Mouse (Mus musculus) adrenal gland, postnatal 4 days (tissue): ENCODE measurements at regions not wholly inside any gene's neighbourhood (a gene's known extent, or its start where the extent isn't known, plus 50 kb on each side); places are given as distances from the start of the nearest gene placed in this dataset.
"Not testable (repeated sequence)": the region's sequence is repeated elsewhere in the genome, so short reads cannot be mapped to it uniquely, and the experiment has no call there.

ENCODE experiments used
- DNase-seq, 2 experiments: peaks; one replicate each; pipeline ENCODE4 v3.0.0; 2021 to 2022; ENCODE audit warnings: low spot score in 2 of 2, mixed read lengths in 2 of 2

GRCm38 (mm10) chr12:21680026-21680425, 262.6 kb upstream of the Ywhaq start:
- not testable (repeated sequence) for DNase-seq

- DNase-seq: not testable (repeated sequence)
Observed at GRCm38 (mm10) chr12:21649381-21649780, 231.9 kb upstream of the Ywhaq start.

GRCm38 (mm10) chr12:21613781-21614180, 196.3 kb upstream of the Ywhaq start:
- DNase-seq: peak in 1 of 2 experiments; percentile 23

- DNase-seq: no peak
Observed at GRCm38 (mm10) chr12:21568415-21569040, 151.1 kb upstream of the Ywhaq start.

GRCm38 (mm10) chr12:21543962-21544361, 126.5 kb upstream of the Ywhaq start:
- not testable (repeated sequence) for DNase-seq

- peak; percentile 35 to 44 for DNase-seq
Observed at GRCm38 (mm10) chr12:21543153-21543894, 125.9 kb upstream of the Ywhaq start.

- DNase-seq: no peak
Observed at GRCm38 (mm10) chr12:21531766-21532165, 114.3 kb upstream of the Ywhaq start.

GRCm38 (mm10) chr12:21529367-21529766, 111.9 kb upstream of the Ywhaq start:
- DNase-seq: not testable (repeated sequence)

- DNase-seq: not testable (repeated sequence)
Observed at GRCm38 (mm10) chr12:21527336-21527735, 109.9 kb upstream of the Ywhaq start.

GRCm38 (mm10) chr12:21526906-21527305, 109.5 kb upstream of the Ywhaq start:
- DNase-seq: not testable (repeated sequence)

GRCm38 (mm10) chr12:21525567-21525966, 108.1 kb upstream of the Ywhaq start:
- not testable (repeated sequence) for DNase-seq

- DNase-seq: no peak
Observed at GRCm38 (mm10) chr12:21522621-21523020, 105.2 kb upstream of the Ywhaq start.

- DNase-seq: no peak
Observed at GRCm38 (mm10) chr12:21519058-21519457, 101.6 kb upstream of the Ywhaq start.

GRCm38 (mm10) chr12:21512736-21513135, 95.3 kb upstream of the Ywhaq start:
- DNase-seq: no peak

- no peak for DNase-seq
Observed at GRCm38 (mm10) chr12:21511043-21511665, 93.7 kb upstream of the Ywhaq start.

- DNase-seq: no peak
Observed at GRCm38 (mm10) chr12:21507080-21507479, 89.6 kb upstream of the Ywhaq start.

- no peak for DNase-seq
Observed at GRCm38 (mm10) chr12:21505731-21506368, 88.4 kb upstream of the Ywhaq start.

GRCm38 (mm10) chr12:21503250-21503649, 85.8 kb upstream of the Ywhaq start:
- DNase-seq: no peak

- DNase-seq: no peak
Observed at GRCm38 (mm10) chr12:21496974-21497373, 79.5 kb upstream of the Ywhaq start.

GRCm38 (mm10) chr12:21495511-21495910, 78.1 kb upstream of the Ywhaq start:
- DNase-seq: no peak

- DNase-seq: no peak
Observed at GRCm38 (mm10) chr12:21493471-21493870, 76.0 kb upstream of the Ywhaq start.
